Mouse (Mus musculus): Measurements from ENCODE around the gene Siah3. TPM values are rescaled to one million over a fixed set of nuclear protein-coding genes. Genes with fewer than 3 reads are reported as not detected.

Gene Siah3
- polyA plus RNA-seq, 1 experiment from 2014 or later = 0.08 TPM

GRCm38 (mm10) chr14:75530815-75531353 lies 75.1 kb downstream of the Siah3 start:
- no peaks in the 10 kb centered on the region for H3K36me3 ChIP-seq
- no peak overlapping the region for H3K27ac ChIP-seq
- no peaks in the 10 kb centered on the region for H3K27me3 ChIP-seq (replicated peaks)
- no peak overlapping the region for H3K4me3 ChIP-seq (replicated peaks)
- peaks cover 13% of the 10 kb centered on the region for H3K4me1 ChIP-seq
- H3K4me2 ChIP-seq = no peak overlapping the region
- H3K9me3 ChIP-seq = no peaks in the 10 kb centered on the region
- ATAC-seq (ENCODE audit: insufficient read depth, low FRiP score, low read depth) = no peak
- H3K9ac ChIP-seq = no peak overlapping the region
- 82% methylated on average over 7 of the region's 7 CpGs for WGBS

- no peak overlapping the region for H3K4me2 ChIP-seq
- no peaks in the 10 kb centered on the region for H3K36me3 ChIP-seq
- no peak overlapping the region for H3K4me3 ChIP-seq (replicated peaks)
- ATAC-seq (ENCODE audit: insufficient read depth, low FRiP score, low read depth) = no peak
- H3K9me3 ChIP-seq = no peaks in the 10 kb centered on the region
- no peaks in the 10 kb centered on the region for H3K4me1 ChIP-seq
- 39% methylated on average over 2 of the region's 2 CpGs for WGBS
- H3K9ac ChIP-seq = no peak overlapping the region
- H3K27me3 ChIP-seq (replicated peaks) = no peaks in the 10 kb centered on the region
- no peak overlapping the region for H3K27ac ChIP-seq
Observed at GRCm38 (mm10) chr14:75539205-75539604, 83.4 kb downstream of the Siah3 start.

GRCm38 (mm10) chr14:75540216-75540995 lies 84.6 kb downstream of the Siah3 start:
- Histone ChIP-seq H3K4me1 (no peaks in the 10 kb centered on the region), H3K27ac (no peak overlapping the region), H3K9me3 (no peaks in the 10 kb centered on the region), H3K4me3 (replicated peaks) (no peak overlapping the region), H3K4me2 (no peak overlapping the region), H3K9ac (no peak overlapping the region), H3K27me3 (replicated peaks) (no peaks in the 10 kb centered on the region), H3K36me3 (no peaks in the 10 kb centered on the region)
- WGBS = 64% methylated on average over 17 of the region's 17 CpGs
- ATAC-seq (ENCODE audit: insufficient read depth, low FRiP score, low read depth) = no peak

- H3K27ac ChIP-seq = no peak overlapping the region
Observed at GRCm38 (mm10) chr14:75540996-75541350, 85.2 kb downstream of the Siah3 start.

GRCm38 (mm10) chr14:75541731-75542130 lies 85.9 kb downstream of the Siah3 start:
- H3K36me3 ChIP-seq = no peaks in the 10 kb centered on the region
- no peak overlapping the region for H3K27ac ChIP-seq
- H3K4me2 ChIP-seq = no peak overlapping the region
- ATAC-seq (ENCODE audit: insufficient read depth, low FRiP score, low read depth) = no peak
- H3K9ac ChIP-seq = no peak overlapping the region
- WGBS = 26% methylated on average over 8 of the region's 8 CpGs
- no peaks in the 10 kb centered on the region for H3K27me3 ChIP-seq (replicated peaks)
- no peaks in the 10 kb centered on the region for H3K4me1 ChIP-seq
- no peaks in the 10 kb centered on the region for H3K9me3 ChIP-seq
- H3K4me3 ChIP-seq (replicated peaks) = no peak overlapping the region

More at GRCm38 (mm10) chr14:75540996-75541350, 85.2 kb downstream of the Siah3 start:
- ATAC-seq (ENCODE audit: insufficient read depth, low FRiP score, low read depth) = no peak
- H3K9me3 ChIP-seq = no peaks in the 10 kb centered on the region
- H3K4me1 ChIP-seq = no peaks in the 10 kb centered on the region
- H3K4me2 ChIP-seq = no peak overlapping the region
- H3K27me3 ChIP-seq (replicated peaks) = no peaks in the 10 kb centered on the region
- no peaks in the 10 kb centered on the region for H3K36me3 ChIP-seq
- H3K4me3 ChIP-seq (replicated peaks) = no peak overlapping the region
- WGBS = 29% methylated on average over 5 of the region's 5 CpGs
- no peak overlapping the region for H3K9ac ChIP-seq

GRCm38 (mm10) chr14:75561577-75562331 lies 106.0 kb downstream of the Siah3 start:
- Histone ChIP-seq H3K9me3 (no peaks in the 10 kb centered on the region), H3K4me2 (no peak overlapping the region), H3K27me3 (replicated peaks) (no peaks in the 10 kb centered on the region), H3K4me3 (replicated peaks) (no peak overlapping the region), H3K9ac (no peak overlapping the region), H3K27ac (no peak overlapping the region), H3K4me1 (no peaks in the 10 kb centered on the region), H3K36me3 (no peaks in the 10 kb centered on the region)
- WGBS = 49% methylated on average over 9 of the region's 9 CpGs
- ATAC-seq (ENCODE audit: insufficient read depth, low FRiP score, low read depth) = no peak

GRCm38 (mm10) chr14:75565534-75566140 lies 109.9 kb downstream of the Siah3 start:
- 0 out of 2 replicates have a peak, but pooled peaks have one; percentile 39 for ATAC-seq (ENCODE audit: insufficient read depth, low FRiP score, low read depth)
- H3K9ac ChIP-seq = no peak overlapping the region

GRCm38 (mm10) chr14:75566303-75566702 lies 110.5 kb downstream of the Siah3 start:
- ATAC-seq (ENCODE audit: insufficient read depth, low FRiP score, low read depth) = no peak
- no peaks in the 10 kb centered on the region for H3K4me1 ChIP-seq
- WGBS = 81% methylated on average over 3 of the region's 3 CpGs
- no peaks in the 10 kb centered on the region for H3K27me3 ChIP-seq (replicated peaks)
- H3K36me3 ChIP-seq = no peaks in the 10 kb centered on the region
- no peaks in the 10 kb centered on the region for H3K9me3 ChIP-seq
- H3K4me2 ChIP-seq = no peak overlapping the region
- H3K27ac ChIP-seq = no peak overlapping the region
- H3K4me3 ChIP-seq (replicated peaks) = no peak overlapping the region
- no peak overlapping the region for H3K9ac ChIP-seq

More at GRCm38 (mm10) chr14:75565534-75566140, 109.9 kb downstream of the Siah3 start:
- Histone ChIP-seq H3K36me3 (no peaks in the 10 kb centered on the region), H3K27ac (no peak overlapping the region), H3K4me3 (replicated peaks) (no peak overlapping the region), H3K9me3 (no peaks in the 10 kb centered on the region), H3K4me1 (no peaks in the 10 kb centered on the region), H3K4me2 (no peak overlapping the region), H3K27me3 (replicated peaks) (no peaks in the 10 kb centered on the region)
- WGBS = 70% methylated on average over 14 of the region's 14 CpGs

GRCm38 (mm10) chr14:75579010-75579409 lies 123.2 kb downstream of the Siah3 start:
- no peak overlapping the region for H3K4me3 ChIP-seq (replicated peaks)
- WGBS = 72% methylated on average over 6 of the region's 6 CpGs
- no peaks in the 10 kb centered on the region for H3K4me1 ChIP-seq
- H3K27me3 ChIP-seq (replicated peaks) = no peaks in the 10 kb centered on the region
- no peaks in the 10 kb centered on the region for H3K9me3 ChIP-seq
- no peaks in the 10 kb centered on the region for H3K36me3 ChIP-seq
- H3K9ac ChIP-seq = no peak overlapping the region
- H3K27ac ChIP-seq = no peak overlapping the region
- ATAC-seq (ENCODE audit: insufficient read depth, low FRiP score, low read depth) = no peak
- no peak overlapping the region for H3K4me2 ChIP-seq

Measured in stomach, embryonic 15.5 days (tissue).